Mouse (Mus musculus) frontal cortex, postnatal 36 days (tissue): Measurements from ENCODE around the gene Slc19a1.

Source experiments
- DNase-seq, 2 experiments: peaks; one replicate each; pipeline ENCODE4 v3.0.0; 2022; ENCODE audit warnings: low spot score in 2 of 2

Slc19a1 gene

DNA sequence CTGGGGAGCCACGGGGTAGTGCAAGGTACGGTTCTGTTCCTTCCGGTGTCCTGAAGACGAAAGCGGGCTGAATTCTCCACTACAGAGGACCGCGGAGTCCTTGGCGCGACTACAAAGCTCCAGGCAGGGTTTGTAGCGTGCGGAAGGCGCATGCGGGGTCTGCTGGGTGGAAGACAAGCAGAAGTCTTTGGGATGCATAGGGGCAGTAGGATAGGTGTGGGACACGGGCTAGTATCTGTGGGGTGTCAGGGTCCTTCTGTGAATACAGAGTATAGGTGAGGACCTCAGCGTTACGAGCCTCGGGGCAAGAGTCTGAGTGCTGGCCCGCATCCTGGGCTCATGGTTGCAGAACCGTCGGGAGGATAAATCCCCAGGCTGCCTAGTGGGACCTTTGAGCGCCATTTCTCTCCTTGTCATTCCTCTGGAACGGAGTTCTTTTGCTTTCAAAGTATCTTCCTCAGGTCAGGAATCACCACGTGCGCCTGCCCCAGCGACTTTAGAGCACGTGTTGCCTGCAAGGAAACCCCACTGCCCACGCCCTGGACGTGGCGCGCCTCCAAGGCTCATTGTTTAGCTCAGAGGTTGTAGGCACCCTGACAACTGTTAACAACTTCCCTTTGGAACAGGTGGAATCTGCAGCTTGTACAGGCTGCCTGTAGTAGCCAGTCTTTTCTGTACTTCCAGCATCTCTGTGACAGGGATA lies 1.4 kb downstream of the Slc19a1 start:
- DNase-seq = peak; percentile 56 to 71

DNA sequence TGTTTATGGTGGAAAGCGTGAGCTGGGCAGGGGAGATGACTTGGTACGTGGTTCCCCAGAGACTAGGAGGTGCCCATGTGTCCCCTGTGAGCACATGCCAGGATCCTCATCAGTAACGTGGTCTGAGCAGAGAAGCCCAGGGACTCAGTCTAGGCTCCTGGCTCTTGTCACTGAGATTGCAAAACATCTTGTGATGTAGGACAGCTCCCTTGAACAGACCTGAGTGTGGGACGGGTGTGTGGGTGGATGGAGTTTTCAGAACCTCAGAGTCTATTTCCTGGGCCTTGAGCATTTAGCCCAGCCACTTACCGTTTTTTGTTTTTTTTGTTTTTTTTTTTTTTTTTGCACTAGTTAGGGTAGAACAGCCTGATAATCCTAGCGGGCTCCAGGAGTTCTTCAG lies 3.4 kb downstream of the Slc19a1 start:
- DNase-seq = peak; percentile 74 to 86

DNA sequence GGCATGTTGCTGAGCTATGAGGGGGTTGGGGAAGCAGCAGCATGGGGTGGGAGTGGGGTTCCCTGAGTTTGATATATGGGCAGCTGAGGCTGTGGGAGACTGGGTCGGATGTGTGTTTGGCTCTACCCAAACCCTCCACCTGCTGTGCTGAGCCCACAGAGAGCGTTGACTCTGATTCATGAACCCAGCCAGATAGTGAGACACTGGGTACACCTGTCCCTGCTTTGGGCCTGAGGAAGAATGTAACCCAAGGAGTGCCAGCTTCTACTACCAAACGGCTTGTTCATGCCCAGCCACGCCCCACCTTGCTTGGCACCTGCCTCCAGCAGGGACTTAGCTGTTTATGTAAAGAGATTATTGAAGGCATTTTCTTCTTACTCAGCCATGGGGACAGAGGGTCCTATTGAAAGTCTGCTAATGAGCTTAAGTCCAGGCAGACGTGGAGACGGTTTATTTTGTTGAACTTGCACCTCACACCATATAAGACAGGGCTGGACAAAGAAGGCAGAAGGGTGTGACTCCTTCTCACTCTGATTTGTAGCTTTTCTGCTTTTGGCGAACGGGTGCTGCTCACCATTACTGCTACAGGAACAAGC lies 6.6 kb downstream of the Slc19a1 start:
- DNase-seq = no peak

DNA sequence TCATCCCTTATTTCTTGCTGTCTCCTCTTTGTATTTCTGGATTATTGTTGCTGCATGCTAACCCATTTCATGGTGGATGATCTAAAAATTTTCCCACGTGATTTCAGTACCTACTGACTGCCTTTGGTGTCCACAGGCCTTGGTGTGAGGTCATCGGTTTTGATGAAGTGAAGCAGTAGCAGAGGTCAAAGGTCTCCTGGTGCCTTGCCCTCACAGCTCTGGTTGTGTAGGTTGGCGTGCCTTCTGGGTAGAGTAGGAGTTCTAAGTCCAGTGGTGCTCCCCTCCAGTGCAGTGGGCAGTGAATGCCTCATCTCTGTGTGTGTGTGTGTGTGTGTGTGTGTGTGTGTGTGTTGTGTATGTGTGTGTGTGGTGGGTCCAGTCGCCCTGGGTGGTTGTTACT lies 16.2 kb downstream of the Slc19a1 start:
- no peak for DNase-seq

DNA sequence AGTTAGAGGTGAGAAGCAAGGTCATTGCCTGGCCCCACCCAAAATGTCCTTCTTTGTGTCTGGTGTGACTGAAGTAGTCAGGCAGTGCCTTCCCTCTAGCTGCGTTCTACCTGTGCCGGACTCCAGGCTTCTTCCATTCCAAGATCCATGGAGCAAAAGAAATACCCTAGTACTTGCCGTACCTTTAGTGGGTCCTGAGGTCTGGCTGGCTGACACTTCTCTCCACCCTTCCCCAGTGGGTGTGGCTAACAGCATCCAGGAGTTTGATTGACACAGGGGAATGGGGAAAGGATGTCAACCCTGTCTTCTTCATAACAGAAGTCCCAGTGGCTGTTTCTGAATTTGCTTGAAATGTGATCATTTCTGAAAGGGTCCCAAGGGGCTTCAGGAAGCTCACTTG lies 16.6 kb downstream of the Slc19a1 start:
- no peak for DNase-seq

DNA sequence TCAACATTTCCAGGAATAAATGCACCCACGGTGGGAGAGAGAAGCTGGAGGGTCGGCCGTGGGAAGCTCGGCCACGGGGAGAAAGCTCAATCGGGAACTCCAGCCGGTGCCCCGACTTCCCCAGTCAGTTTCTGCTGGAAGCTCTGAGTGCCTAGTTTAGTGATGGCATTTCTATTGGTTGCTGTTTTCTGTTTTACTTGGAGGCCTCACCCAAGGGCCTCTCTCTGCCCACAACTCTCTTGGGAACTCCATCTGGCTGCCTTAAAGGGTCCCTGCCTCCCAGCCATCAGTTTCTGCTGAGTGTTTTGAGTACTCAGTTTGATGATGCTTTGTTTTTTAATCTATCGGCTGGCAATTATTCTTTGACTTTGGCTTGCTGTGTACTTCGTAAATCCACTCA lies 24.7 kb downstream of the Slc19a1 start:
- DNase-seq = no peak

DNA sequence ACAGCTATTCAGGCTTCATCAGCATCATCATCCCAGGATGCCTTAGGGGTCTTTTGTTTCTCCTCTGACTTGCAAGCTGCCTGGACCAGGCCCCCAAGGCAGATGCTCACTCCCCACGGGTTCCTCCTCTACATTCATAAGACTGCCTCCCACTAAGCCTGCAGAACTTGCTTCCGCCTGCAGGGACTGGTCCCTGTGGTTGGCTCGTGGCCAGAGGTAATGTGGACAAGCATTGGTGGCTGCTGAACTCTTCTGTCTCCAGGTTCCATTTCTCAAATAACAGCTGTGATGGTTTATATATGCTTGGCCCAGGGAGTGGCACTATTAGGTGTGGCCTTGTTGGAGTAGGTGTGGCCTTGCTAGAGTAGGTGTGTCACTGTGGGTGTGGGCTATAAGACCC lies 29.4 kb downstream of the Slc19a1 start:
- no peak for DNase-seq

DNA sequence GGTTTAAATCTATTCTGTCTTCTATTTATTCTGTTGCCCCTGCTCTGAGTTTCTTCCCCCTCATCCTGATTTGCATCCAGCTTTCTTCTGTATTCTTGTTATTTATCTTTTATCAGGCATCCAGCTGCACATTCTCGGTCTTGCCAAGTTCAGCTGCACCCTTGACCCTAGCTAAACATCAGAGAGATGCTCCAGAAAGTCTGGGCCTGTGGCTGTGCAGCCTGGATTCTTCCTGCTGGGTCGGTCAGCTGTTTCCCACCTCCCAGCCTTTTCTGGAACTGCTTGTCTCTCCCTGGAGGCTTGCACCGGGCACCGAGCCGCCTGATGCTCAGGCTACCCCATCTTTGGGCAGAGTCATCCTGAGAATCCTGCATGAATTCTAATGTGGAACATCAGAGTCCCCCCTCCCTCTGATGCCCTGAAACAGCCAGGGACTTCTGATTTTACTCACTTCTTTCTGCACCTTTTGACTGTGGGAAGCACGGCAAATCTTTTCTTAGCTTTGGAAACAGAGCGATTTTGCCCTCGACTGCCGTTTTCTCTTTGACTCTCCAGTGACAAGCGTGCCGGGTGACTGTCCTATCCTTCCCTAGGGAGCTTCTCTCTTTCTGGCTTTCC lies 30.5 kb downstream of the Slc19a1 start:
- no peak for DNase-seq

DNA sequence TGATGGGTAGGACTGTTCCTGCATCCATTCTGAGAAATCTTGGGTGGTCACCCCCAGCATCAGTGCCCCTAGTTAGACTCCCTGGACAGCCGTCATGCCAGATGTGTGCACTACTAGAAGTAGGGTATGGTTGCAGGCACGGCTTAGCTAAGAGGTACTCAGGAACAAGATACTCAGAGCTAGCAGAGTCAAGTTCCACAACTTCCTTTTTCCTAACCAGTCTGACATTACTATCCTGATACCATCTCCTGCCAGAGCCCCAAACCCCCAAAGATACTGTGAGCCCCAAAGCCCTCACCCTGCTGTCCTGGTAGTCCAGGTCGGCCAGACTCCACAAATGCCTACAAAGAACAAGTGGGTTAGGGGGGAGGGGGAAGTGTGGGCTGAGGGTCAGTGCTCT lies 32.2 kb downstream of the Slc19a1 start:
- no peak for DNase-seq

DNA sequence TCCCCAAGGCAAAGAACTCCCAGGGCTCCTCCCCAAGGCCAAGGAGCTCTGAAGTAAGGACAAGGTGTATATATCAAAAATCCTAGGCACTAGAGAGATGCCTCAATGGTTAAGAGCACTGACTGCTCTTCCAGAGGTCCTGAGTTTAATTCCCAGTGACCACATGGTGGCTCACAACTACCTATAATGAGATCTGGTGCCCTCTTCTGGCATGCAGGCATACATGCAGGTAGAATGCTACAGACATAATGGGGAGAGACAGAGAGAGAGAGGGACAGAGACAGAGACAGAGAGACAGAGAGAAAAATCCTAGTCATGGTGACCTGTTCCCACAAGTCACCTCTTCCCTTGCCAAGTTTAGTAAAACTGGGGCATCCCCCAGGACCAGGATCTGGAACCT lies 32.6 kb downstream of the Slc19a1 start:
- DNase-seq = no peak

DNA sequence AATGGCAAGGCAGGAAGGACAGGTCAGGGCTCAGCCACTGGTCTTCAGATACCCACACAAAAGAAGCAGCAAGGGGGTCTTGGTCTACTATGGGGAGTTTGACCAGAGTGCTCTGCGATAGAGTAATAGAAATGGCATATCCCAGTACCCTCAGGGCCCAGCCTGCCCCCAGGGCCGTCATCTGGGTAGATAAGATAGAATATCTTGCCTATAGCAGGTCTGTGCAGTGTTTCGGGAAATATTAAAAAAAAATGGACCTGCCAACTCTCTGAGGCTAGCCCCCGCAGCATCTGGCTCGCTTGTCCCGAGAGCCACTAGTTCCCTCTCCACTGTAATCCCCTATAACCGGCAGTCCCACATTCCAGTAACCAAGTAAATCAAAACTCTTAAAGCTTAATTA lies 36.4 kb downstream of the Slc19a1 start:
- DNase-seq = no peak

DNA sequence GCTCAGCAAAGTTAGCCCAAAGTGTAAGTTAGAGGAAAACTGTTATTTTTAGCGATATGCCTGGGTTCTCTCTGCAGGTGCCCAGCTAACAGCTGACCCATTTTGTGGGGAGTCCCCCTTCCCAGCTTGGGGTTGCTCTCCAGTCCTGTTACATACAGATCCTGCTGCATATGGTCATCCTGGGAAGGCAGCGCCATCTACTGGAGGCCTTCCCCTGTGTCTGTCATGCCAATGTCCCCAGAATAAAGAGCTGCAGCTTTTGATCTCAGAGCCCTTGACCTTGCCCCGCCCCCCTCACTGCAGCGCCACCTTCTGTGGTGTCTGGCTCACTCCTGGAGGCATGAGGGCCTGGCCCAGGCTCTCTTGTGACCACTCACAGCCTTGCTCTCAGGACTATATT lies 38.0 kb downstream of the Slc19a1 start:
- peak; percentile 50 to 59 for DNase-seq

DNA sequence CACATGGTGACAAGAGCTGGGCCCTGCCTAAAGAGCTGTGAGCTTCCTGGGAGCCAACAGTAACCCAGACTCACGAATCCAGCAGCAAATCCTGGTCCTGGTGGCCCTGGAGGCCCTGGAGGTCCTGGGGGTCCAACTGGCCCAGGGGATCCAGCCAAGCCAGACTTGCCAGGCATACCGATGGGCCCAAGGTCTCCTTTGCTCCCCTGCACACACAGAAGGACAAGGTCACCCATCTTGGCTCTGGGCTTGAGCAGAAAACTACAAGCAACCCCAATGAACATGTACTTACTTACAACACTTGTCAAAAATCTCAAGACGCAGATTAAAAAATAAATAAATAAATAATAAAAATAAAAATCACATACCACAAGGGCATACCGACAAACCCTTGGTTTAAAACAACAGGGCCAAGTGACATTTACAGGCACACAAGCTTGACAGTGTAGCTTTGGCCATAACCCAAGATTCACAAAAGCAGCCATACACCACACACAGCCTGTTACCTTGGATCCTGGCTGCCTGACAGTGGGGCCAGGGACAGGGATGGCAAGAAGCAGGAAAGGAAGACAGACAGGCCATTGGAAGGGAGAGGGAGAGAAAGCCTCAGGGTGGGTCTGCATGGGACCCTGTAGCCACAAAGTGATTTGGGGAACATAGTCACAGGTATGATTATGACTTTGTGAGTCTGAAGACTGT lies 42.4 kb downstream of the Slc19a1 start:
- no peak for DNase-seq

DNA sequence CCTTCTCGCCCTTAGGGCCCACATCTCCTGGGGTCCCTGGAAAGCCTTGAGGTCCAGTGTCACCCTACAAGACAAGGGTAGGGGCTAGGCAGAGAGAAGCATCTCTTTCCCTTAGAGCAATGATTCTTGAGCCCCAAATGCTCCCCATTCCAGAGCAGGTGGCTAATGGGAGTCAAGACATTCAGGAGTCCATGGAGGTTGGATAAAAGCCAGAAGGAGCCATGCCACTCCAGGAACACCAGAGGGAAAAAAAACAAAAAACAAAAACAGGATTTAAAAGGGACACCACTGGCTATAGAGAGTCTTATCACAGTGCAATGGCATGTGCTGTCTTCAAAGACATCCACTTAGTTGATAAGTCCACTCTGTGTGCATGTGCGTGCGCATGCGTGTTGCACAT lies 46.4 kb downstream of the Slc19a1 start:
- no peak for DNase-seq

DNA sequence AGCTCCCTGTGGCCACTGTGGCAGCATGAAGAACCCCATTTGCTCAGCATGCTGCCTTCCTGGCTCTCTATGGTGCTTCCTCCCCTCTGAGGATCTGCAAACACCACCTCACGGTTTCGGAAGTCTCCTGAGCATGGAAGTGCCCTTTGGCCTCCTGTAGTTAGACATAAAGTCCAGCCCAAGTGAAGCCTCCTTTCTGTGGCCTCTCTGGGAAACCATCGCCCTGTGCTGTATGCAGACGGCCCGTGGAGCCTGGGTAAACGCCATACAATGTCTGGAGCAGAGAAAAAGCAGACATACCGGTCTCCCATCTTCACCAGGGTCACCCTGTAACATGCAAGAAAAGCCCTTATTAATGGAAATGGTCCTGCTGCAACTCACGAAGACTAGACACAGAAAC lies 46.9 kb downstream of the Slc19a1 start:
- no peak for DNase-seq

DNA sequence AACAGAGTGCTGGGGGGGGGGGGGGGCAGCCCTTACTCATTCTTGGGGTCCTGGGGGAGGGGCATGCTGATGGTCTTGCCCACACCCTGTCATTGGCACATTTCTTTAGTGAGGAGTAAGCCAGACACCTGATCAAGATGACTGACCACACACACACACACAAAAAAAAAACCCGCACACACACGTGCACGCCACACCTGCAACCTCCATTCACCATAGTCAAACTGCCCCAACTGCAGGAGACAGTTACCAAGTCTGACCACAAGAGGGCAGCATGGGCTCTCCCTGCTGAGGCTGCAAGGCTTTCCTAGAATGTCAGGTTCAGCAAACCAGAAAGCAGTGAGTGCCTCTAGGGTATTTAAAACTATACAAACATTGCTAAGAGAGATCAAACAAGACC lies 50.4 kb downstream of the Slc19a1 start:
- peak; percentile 80 to 86 for DNase-seq

DNA sequence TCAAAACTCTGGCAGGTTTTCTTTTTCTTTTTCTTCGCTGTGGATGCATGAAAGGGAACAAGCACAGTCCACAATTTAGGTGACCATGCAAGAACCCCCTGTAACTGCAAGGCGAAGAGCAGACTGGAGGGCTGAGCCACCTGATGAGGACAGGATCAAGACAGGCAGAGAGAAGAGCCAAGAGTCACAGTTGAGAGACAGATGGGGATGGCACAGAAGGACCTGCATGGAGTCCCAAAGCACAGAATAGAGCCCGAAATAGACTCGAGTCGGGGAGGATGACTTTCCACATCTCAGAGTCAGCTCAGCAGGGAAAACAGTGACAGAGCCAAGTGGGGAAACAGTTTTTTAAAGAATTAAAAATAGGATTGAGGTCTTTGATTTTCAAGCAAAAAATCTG lies 50.9 kb downstream of the Slc19a1 start:
- DNase-seq = no peak

DNA sequence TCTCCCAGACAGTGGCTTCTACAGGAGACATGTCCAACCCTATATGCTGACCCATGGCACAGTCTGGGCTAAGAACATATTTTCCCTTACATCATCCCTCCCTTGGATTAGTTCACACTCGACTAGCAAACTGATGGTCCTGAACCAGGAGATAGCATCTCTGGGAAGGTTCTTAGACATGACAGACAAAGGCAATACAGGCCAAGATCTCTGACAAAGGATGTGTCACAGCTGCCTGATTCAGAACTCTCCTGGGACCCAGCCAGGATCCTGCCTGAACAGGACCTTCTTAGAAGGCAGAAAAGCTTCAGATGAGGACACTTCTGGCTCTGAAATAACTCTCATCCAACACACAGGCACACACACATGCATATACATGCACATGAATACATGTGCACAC lies 52.5 kb downstream of the Slc19a1 start:
- no peak for DNase-seq

DNA sequence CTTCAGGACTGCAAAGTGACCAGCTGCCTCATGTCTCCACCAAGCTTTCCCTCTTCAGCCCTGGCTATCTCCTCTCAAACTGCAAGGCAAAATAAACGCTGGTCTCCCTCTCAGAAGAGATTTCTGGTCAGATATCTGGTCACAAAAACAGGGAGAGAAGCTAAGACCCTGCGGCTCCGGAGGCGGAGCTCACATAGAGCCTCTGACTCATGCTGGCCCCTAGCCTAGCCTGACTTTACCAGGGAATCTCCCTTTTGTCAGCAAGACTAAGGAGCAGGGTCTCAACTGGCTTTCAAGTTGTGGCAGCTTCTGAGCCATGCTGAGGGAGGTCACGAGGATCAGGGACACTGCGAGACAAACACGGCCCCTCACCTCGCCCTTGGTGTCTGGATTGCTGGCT lies 57.3 kb downstream of the Slc19a1 start:
- no peak for DNase-seq

DNA sequence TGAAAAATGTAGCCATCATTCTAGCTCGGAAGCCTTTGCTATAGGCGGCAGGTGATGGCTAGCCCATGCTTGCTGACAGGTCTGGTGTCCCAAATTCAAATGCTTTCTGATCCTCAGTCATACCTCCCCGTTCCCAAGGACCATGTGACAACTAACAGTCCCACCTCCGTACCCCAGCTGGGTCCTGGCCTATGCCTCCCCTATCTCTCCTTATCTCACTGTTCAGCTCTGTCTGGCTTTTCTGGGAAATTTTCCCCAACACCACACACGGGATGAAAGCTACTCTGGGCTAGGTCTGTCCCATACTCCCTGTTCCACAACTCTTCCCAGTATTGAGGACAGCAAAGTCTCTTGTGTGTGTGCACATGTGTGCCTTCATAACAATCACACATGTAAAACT lies 58.0 kb downstream of the Slc19a1 start:
- no peak for DNase-seq

DNA sequence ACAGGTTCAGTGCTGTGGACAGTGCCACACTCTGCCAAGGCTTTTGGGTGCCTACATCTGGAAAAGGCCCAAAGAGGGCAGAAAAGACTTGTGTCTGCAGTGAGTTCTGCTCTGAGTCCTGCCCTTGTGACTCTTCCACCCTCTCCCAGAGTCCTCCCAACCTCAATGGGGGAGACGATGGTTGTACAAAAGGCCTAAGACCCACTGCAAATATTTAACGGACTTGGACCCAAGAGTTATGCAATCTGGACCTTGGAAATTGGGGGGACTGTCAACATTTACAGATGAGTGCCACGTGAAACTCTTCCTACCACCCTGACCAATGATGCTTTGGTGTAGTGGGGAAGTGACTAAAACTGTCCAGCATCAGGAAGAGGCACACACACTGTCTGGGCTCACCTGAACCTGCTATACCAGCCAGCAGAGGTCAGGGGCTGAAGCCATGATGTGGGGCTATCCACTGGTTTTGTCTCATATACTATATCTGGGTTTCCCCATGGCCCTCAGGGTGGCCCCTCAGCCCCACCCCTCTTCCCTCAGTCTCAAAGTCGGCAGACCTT lies 59.6 kb downstream of the Slc19a1 start:
- no peak for DNase-seq

DNA sequence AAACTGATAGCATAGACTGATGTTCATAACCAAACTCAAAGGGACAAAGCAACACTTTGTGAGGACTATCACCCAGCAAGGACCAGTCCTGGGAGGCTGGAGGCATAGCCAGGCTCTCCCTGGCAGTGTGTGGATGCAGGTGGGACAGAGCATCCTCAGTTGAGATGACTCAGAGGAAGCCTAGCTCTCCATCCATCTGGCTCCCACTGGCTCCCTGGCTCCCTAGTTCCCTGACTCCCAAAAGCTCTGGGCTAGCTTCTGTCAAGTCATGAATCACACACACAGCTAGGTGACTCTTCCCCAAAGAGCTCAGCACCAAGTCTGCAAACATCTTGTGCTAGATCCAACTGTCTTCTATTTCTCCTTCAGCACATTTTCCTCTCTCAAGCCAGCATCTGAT lies 61.8 kb downstream of the Slc19a1 start:
- peak; percentile 50 to 61 for DNase-seq

DNA sequence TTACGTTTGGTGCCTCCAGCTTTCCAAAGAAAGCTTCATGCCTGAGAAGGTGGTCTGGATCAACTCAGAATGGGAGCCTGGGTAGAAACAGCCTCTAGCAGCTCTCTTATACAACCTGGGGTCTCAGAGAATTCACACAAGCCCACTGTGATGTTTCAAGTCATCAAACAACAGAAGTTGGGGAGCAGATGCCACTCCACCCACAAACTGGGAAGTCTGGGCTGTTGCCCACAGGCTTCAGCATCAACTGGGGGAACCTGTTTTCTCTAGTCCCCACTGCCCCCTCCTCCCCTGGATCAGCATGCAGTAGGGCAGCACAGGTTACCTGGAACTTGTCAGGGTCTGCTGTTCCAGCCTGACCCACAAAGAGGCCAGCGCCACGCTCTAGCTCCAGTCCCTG lies 63.6 kb downstream of the Slc19a1 start:
- DNase-seq = no peak
